19 mouse cellular contexts compared by ENCODE assay signal in genomic region chr1:78483430-78483829, GRCm38 (mm10). TPM values are rescaled to one million over a fixed set of nuclear protein-coding genes. Genes with fewer than 3 reads are reported as not detected.
"Had no signal": no experiment of that assay in that cellular context is flagged by ENCODE, and none has a peak within 500 bp of the region (broad histone marks: within the 10 kb centered on the region; RNA-seq: fewer than 3 reads in every experiment).

No protein-coding gene starts in this region.

- H3K27ac ChIP-seq: kidney, postnatal 0 days; left cerebral cortex, adult 2 months; limb, embryonic 10.5 days; liver, embryonic 12.5 days; lung, embryonic 15.5 days; midbrain, embryonic 12.5 days; neural tube, embryonic 13.5 days had no signal

- H3K9ac ChIP-seq: liver, embryonic 12.5 days; lung, embryonic 15.5 days; midbrain, embryonic 12.5 days; neural tube, embryonic 13.5 days had no signal

- ATAC-seq: inflammation-experienced regulatory T-cells, adult 6 months; liver, embryonic 12.5 days; midbrain, embryonic 16.5 days had no signal

- H3K9me3 ChIP-seq: limb, embryonic 10.5 days; liver, embryonic 12.5 days; lung, embryonic 15.5 days; midbrain, embryonic 12.5 days; neural tube, embryonic 13.5 days had no signal

- H3K4me3 ChIP-seq: left cerebral cortex, adult 2 months; limb, embryonic 10.5 days; liver, embryonic 12.5 days; lung, embryonic 15.5 days; midbrain, embryonic 12.5 days; neural tube, embryonic 13.5 days had no signal

- DNase-seq: kidney, adult 9 months; kidney, postnatal 36 days; lung, postnatal 14 days; retina, postnatal 1 day; right cerebral cortex, postnatal 4 days; thymus, postnatal 4 days had no signal

- H3K27me3 ChIP-seq: liver, embryonic 12.5 days; lung, embryonic 15.5 days; midbrain, embryonic 12.5 days; neural tube, embryonic 13.5 days had no signal

- H3K4me2 ChIP-seq: liver, embryonic 12.5 days; lung, embryonic 15.5 days; midbrain, embryonic 12.5 days; neural tube, embryonic 13.5 days had no signal

RNA-seq across cellular contexts. Expression of gene Mogat1, which starts 27.4 kb away (rescaled TPM):
- total RNA-seq: layer of hippocampus, postnatal 14 days; left cerebral cortex, adult 2 months; left cerebral cortex, postnatal 14 days; megakaryocyte-erythroid progenitor cell, adult 5-6 weeks had no signal
- polyA plus RNA-seq: inflammation-experienced regulatory T-cells, adult 6 months; liver, embryonic 12.5 days; liver, embryonic 16.5 days; midbrain, embryonic 12.5 days; neural tube, embryonic 13.5 days had no signal

RNA-seq across cellular contexts. Expression of gene BC035947, which starts 28.5 kb away (rescaled TPM):
- total RNA-seq: megakaryocyte-erythroid progenitor cell, adult 5-6 weeks had no signal
- polyA plus RNA-seq: inflammation-experienced regulatory T-cells, adult 6 months; liver, embryonic 12.5 days; liver, embryonic 16.5 days had no signal
